Mouse (Mus musculus) granulocyte monocyte progenitor cell, adult 5-6 weeks (primary cell): Measurements from ENCODE around the gene Car4. TPM values are rescaled to one million over a fixed set of nuclear protein-coding genes. Genes with fewer than 3 reads are reported as not detected.

Experiments used
- ATAC-seq: replicated peaks from 2 replicates; pipeline ENCODE4 v1.8.0; 2016; ENCODE audit warnings: mild to moderate bottlenecking, moderate TSS enrichment, inconsistent platforms; ENCODE audit not compliant: poor library complexity, severe bottlenecking
- total RNA-seq, 2 experiments: library from RNA; stranded (forward) in 1 of 2; stranded (reverse) in 1 of 2; fragments of 200-712, 200-1000 nt in 1 of 2; fragments of >200 nt in 1 of 2; fragmentation: Nextera tagmentation in 1 of 2; gene quantifications; 2 replicates each; pipeline ENCODE4 v1.2.3; 2014 to 2017

Gene Car4
- total RNA-seq, 2 experiments from 2014 or later = not detected

DNA sequence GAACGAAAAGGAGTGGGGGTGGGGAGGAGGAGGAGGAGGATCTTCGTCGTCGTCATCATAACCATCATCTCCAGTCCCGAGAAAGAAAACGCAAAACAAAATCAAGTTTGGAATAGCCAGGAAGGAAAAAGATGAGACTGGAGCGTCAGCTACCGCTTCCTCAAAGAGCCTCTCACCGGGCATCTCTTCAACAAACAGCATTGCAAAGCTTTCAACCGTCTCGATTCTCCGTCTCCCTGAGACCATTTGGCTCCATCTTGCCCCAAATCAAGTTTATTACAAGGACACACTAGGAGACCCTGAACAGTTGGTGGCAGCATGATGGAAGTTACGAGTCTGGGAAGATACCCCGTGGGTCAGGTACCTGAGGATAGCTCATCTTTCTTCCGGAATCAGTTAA, 415 bp upstream of the Car4 start:
- ATAC-seq = no peak

DNA sequence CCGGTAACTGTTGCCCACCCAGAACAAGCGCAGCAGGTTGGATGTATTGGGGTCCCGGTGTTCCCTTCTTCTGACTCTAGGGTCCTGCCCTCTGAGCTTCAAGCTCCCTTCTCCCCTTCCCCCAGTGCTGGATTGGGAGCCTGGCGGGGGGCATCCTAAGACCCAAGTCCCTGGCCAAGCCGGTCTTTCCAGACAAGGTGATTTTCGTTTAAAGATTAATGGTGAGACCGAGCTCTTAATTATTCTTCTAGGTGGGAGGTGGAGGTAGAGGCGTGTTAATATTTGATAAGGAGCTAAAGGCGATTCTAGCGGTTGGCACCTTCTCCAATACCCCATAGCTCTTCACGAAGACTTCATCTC, 665 bp downstream of the Car4 start:
- ATAC-seq = no peak

DNA sequence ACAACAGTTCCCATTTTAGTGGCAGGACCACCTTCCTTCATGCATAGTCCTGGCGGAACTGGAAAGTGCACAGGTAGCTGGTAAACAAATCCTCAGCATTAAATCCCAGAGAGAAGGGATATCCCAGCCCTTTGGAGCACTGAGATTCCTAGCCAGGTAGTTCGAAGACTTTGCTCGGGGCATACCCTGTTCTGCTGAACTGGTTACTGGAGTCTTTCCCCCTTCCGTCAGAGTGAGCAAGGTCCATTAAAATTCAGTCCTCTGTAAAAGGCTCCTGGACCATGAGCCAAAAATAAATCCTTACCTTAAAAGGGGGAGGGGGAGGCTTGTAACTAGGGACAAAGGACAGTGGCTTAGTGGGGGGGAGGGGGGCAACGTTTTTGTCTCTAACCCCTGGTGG, 1.6 kb downstream of the Car4 start:
- no peak for ATAC-seq

DNA sequence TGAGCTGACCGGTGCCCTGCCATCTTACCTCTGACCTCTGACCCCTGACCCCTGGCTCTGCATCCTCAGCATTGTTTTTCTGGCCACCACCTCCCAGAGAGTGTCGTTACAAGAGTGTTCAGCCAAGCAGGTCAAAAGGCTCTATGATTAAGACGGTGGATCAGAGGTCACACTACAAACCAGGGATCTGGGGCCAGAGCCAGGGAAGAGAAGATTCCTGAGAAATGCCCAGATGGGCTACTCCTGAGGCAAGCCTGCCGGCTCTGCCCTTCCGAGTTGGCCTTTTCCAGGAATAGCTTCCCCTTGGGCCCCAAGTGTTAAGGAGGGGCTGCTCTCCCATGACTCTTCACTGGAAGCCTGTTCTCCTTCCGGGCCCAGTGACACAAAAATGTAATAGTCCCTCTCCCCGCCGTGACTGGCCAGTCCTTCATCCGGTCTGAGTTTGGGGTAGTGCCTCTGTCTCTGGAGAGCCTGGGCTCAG, 2.2 kb downstream of the Car4 start:
- ATAC-seq = no peak

DNA sequence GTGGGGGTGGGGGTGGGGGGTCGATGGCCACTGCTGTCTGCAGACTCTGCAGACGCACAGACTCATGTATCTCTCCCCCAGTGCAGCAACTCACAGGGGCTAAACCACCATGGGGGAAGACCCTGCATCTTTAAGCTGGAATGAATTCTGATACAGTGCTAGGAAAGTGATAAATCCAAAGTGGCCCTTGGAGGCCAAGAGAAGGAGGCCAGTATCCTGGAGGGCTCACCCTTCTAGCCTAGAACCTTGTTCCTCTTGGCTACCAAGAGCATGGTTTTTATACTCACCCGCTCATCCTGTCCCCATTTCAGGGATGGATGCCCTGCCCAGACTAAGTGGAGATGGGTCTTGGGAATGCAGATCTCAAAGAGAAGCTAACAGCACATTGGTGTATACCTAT, 2.7 kb downstream of the Car4 start:
- no peak for ATAC-seq

DNA sequence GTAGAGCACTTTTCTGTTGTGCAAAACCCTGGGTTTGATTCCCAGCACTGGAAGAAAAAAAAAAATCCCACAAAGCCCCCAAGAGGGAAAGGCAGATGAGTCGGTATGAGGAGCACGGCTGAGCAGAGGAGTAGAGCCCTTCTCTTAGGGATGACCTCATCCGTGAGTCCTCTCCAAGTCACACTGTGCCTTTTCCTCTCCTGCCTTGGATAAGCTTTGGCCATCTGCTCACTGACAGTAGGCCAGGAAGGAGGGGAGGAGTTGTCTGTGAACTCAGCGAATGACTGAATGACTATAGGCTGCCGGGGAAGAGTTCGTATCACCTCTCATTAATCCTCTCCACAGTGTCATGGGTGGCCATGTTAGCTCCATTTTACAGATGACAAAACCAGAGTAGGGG, 3.2 kb downstream of the Car4 start:
- ATAC-seq = no peak

DNA sequence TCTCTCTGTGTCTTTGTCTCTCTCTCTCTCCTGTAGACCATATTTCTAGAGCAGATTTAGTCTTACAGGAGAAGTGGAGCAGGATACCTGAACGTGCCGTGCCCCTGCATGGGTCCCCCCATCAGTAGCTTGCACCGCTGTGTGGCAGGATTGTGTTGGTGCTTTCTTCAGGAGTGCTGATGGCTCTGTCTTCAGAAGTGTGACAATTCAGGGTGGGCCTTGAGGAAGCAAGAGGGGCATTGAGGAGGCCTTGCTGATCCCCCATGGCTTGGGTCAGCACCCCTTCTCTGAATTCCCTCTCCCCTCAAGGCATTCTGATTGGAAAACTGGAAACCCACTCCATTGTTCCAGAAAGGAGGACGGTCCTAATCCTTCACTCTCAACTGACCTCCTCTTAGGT, 4.0 kb downstream of the Car4 start:
- no peak for ATAC-seq

DNA sequence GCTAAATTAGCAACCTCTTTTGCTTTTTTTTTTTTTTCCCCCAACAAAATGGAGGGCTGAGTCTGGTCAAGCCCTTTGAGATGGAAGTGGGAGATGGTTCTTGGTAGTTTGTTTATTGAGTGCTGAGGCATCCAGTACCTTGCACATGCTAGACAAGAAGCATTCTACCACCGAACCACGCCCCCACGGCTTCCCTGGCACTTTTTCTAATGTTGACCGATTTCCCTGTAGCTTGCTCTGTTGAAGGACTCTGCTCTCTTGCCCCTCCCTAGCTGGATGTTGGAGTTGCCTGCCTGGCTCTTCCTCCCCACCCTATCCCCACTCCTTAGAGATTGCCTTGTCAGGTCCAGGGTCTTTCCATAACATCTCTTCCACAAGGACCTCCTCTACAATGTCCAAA, 5.0 kb downstream of the Car4 start:
- no peak for ATAC-seq

DNA sequence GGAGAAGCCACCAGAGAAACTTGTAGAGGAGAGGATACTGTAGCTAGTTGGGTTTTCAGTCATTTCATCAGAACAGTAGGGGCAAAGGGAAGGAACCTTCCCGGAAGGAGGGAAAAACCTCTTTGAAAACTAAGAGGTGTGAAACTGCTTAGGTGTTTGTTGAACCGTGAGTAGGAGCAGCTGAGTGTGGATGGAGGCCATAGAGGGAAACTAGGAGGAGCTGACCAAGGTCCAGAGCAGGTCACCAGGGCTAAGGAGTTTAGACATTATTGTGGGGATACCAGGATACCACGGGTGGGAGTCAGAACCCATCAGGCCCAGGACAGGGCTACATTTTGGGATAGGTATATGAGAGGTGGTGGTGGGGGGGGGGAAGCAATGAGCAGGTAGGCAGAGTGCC, 6.0 kb downstream of the Car4 start:
- no peak for ATAC-seq

DNA sequence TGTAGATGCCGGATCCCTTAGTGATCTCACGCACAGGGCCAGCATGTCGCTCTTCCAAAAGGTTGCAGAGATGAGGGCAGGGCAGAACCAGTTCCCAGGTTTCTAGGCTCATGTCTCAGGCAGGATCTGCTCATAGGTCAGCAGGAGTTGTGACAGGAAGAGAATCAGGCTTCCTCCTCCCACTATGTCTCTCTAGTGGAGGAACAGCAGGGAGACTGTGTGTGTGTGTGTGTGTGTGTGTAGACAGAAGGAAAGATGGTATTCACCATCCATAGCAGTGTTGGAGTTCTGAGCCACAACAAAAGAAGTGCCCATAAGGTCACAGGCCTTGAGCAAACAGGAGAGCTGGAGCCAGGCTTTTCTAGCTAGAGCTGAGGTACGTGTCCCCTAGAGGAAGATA, 9.1 kb downstream of the Car4 start:
- ATAC-seq = no peak

DNA sequence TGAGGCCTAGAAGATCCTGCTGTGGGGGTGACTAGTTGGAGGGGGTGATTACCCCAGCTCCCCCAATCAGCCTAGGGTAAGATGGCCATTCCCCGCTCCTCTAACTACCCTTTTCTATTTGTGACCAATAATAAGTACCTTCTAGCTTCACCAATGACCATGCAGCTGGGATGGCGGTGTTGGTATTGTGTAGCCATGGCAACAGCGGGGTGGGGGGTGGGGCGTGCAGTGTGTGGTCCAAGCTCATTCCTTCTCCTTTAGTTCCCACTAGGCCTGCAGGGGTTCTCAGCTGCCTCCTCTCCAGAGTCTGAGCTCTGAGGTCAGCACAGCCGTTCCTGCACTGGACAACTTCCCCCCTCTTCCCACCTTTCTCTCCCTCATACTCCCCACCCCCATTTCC, 9.5 kb downstream of the Car4 start:
- ATAC-seq = no peak

DNA sequence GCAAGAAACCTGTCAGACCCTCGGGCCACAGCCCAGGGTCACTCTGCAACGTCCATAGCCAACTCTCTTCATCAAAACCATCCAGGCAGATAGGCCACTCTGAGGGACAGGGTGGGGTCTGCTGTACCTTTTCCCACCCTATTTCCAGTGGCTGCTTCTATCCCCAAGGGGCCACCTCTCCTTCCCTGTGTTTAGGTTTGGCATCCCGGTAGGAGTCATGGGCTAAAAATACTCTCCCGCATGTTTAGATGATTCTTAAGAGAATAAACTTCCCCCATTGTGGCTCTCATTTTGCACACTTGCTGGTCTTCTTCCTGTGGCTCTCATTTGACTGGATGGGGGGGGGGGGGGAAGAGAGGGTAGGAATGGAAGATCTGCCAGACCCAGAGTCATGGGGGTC, 10.7 kb downstream of the Car4 start:
- ATAC-seq = no peak

DNA sequence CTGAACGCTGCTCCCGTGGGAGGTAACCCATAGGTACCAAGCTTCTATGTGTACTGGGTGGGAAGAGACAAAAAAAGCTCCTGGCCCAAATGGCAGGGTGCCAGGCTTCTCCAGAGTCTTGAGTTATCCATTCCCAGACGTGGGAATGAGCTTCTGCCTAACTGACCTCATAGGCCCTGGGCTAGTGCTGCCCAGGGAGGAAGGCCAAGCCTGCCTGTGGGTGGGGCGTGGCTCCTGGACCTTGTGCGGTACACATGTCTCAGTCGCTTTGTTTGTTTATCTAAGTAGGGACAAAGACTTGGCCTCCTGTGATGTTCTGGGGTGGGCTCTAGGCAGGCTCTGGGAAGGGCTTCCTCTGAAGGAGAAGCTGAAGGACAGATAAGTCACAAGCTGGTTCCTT, 11.2 kb downstream of the Car4 start:
- ATAC-seq = no peak

DNA sequence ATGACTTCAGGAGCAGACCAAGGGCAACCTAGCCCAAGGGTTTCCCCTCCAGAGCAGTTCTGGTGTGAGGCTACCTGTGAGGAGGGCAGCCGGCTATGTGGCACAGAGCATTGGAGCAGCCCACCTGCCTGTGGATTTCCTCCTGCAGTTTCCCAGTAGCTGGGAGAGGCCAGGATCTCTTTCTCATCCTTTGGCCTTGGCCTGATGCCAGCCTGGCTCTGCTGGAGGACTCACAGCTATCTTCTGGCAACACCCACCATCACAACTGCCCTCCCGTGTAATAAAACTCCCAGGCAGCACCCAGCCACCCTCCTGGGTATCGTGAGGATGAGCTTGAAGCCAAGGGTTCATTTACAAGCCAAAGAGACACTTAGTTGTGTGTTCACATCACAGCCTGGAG, 14.5 kb downstream of the Car4 start:
- ATAC-seq = no peak

DNA sequence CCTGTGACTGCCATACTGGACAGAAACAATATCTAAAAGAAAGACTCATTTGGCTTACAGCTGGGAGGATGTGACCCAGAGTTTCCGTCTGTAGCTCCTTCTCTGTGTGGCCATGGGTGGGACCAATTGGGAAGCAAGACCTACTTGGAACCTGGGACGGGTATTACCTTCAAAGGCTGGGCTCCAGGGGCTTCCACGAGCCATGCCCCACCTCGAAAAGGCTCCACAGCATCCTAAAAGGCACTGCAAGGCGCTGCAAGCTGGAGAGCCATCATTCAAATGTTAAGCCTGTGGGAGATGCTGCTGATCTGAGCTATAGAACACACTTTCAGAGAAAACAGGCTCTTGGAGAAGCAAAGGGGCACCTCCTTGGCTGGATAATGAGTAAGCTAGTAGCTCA, 16.1 kb downstream of the Car4 start:
- ATAC-seq = no peak

DNA sequence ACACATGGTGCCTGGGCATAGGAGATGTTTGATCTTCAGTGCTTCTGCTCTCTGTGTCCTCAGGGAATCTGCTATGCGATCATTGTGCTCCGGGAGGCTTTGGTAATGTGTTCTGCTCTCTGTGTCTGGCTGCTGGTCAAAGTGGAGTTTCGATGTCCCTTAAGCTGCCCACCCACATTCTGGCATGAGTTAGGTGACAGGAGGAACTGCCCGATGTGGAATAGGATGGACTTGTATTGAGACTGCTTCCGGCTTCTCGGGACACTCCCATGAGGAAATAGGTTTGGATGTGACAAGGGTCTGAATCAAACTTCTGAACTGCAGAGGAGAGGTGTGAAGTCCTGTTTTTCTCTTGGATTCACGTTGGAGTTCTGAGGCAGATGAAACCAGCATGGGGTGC, 17.0 kb downstream of the Car4 start:
- ATAC-seq = no peak

DNA sequence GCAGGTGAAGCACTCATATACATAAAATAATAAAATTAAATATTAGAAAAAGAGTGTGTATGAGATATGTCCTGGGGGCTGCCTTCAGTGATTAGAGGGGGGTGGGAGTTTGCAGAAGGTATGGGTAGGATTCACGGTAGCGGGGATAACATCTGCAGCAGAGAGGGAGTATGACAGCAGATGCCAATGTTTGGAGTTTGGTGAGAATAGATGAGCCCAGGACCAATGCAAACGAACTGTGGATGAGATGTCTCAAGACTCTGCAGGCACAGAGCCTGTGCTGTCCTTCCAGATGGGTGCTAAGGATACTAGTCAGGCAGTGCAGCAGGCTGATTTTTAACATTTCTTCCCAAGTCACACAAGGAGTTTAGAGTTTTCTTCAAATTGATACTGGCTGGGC, 19.1 kb downstream of the Car4 start:
- no peak for ATAC-seq

DNA sequence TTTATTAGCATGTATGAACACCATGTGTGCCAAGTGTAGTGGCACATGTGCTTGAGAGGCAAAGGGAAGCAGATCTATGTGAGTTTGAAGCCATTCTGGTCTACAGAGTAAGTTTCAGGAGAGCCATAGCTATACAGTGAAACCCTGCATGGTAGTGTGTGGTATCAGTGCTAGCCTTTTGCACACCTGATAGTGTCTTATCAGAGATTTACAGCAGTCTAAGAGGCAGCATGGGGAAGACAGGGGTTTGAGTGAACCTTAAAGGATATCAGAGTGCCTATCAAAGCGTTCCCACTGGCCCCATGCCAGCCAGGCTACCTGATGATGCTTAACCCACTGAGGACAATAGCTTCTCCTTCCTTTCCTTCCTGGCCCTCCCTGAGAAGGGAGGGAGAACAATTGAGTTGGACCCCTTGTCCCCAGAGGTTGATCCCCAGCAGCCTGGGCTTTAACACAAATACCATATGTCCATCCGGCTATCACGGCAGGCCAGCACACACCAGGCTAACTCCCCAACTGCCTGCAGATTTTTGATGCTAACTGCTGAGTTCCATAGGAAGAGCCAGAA, 19.9 kb downstream of the Car4 start:
- ATAC-seq = no peak

DNA sequence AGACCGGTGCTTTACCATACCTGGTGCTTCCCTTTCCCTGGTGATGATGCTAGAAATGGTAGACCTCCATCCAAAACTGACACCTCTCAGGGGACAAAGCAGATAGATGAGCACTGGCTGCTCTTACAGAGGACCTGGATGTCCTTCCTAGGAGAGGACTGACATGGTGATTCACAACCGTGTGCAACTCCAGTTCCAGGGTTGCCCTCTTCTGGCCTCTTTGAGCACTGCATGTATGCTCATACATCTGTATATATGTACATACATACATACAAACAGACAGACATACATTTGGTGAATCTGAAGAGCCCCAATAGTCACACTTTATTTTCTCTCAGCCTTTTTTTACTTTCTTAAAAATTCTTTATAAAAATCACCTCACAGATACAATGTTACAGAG, 20.5 kb downstream of the Car4 start:
- no peak for ATAC-seq

DNA sequence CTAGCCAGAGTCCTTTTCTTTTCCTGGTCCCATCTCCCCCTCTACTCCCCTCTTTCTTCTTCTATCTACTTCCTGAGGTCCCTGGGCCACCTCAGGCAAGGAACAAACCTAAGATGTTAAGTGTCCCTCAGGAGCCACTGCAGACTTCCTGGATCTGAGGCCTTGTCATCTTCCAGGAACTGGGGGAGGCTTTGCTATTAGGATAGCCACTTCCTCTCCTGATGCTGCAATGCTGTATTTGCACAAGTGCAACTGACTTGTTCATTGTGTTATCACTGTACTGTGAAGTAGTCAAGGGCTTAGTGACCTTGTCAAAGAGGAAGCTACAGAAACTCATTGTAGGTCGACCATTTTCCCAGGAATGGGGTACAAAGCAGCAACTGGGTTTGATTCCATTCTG, 21.8 kb downstream of the Car4 start:
- peak; percentile 92 for ATAC-seq

DNA sequence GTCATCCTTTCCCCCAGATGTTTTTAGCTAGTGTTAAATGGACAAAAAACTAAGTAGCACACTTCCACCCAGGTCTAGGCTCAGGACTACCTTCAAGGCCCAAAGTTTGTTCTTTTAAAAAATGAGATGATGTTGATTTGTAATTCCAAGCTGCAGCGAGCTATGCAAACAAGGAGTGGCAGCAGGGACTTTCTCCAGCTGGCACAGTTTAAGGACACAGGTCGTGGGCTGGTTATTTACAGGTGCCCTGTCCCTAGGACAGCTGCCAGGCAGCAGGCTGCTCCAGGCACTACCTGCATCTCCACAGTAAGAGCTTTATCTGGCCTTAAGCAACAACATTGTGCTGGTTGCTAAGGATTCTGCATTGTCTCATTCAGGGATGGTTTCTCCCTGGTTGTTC, 23.1 kb downstream of the Car4 start:
- ATAC-seq = no peak

DNA sequence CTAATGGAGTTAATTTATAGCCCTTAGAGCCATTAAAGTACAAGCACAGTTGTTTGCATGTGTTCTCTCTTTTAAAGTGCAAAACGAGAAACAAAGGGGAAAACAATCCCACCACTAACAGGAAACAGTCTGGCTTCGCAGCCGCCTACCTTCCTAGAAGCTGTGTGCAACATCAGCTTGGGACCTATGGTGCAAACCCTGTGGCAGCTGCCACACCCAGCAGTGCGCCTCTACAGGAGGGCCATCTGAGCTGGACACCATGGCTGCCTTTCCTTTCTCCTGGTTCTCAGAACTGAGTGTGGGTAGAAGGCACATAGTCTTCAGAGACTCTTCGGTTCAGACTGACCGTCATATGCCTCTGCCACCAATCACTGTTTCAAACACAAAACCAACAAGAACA, 27.8 kb downstream of the Car4 start:
- no peak for ATAC-seq

DNA sequence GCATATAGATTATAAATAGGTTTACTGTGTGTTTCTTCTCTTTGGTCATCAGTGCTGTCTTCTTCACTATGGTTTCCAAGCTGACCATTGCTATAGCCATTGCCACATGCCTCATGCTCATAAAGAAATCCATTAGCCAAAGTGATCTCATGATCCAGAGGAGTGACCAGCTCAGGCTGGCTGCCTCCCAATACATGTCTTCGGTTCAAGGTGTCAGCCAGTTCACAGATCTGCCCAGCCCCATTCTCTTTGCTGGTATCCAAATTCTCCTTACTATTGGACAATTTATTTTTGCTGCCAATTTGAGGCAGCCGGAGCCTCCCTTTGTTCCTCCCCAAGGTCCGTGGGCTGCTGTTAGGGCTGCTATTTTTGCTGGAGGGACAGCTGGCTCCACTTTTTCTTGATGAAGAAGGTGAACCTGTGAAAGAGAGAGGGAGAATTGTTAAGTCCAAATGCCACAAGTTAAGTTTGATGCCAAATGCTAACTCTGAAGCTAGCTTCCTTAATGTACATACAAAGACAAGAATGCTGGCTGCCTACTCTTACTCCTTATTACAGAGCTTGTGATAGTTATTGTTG, 30.8 kb downstream of the Car4 start:
- ATAC-seq = no peak
